Mouse (Mus musculus): ENCODE measurements around the gene Gm47985.
"Not testable (repeated sequence)": the region's sequence is repeated elsewhere in the genome, so short reads cannot be mapped to it uniquely, and the experiment has no call there.

DNA sequence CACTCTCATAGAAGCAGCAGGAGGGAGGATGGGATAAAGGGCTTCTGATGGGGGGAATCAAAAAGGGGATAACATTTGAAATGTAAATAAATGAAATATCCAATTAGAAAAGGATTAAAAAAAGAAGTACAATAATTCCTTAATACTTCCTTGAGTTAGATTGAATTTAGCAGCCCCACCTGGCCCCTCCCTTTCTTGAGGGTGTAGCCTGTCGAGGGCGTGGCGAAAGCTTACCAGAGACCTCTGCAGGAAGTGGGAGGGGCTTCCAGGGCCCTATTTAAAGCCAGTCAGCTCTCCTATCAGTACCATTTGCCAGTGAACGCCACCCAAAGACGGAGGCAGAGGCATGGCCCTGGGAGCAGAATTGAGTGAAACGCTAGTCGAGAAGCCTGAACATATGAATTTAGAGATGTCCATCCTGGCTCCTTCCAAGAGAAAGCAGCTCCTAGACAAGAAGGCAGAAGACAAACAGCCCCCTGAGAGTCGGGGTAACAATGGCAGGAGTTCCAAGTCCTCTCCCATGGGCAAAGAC is 27.6 kb downstream of the Gm47985 start, which contains the start of gene Gm47996:
- not testable (repeated sequence) for TF ChIP-seq CTCF, EP300 (IDR thresholded peaks at IDR 0.05; ENCODE audit: low read depth)
